Mouse (Mus musculus) urinary bladder, adult 2 months (tissue): Measurements from ENCODE around the gene Plbd2. TPM values are rescaled to one million over a fixed set of nuclear protein-coding genes. Genes with fewer than 3 reads are reported as not detected.

Source experiments
- DNase-seq: peaks from one replicate; pipeline ENCODE4 v3.0.0; 2022; ENCODE audit warnings: low spot score
- polyA plus RNA-seq: library from polyadenylated mRNA; depleted of rRNA; stranded (reverse); fragments of >200 nt; gene quantifications from 2 replicates; pipeline ENCODE4 v1.2.3, GENCODE M21; 2012; rRNA removed

Plbd2 gene
- polyA plus RNA-seq, 1 experiment: 29.2 TPM

GRCm38 (mm10) chr5:120436885-120437495 lies 66.4 kb downstream of the Plbd2 start:
- DNase-seq: no peak

GRCm38 (mm10) chr5:120435731-120436501 lies 67.5 kb downstream of the Plbd2 start:
- no peak for DNase-seq

GRCm38 (mm10) chr5:120435006-120435681 lies 68.3 kb downstream of the Plbd2 start:
- DNase-seq: no peak

GRCm38 (mm10) chr5:120434231-120434735 lies 69.1 kb downstream of the Plbd2 start:
- no peak for DNase-seq

Other genes with a start within 250 kb of the Plbd2 start
- not detected in 2 replicates for gene Lhx5, start 71.9 kb downstream of the Plbd2 start, polyA plus RNA-seq
- gene Sdsl, start 30.8 kb downstream of the Plbd2 start, polyA plus RNA-seq: 7.4 and 8.4 TPM in 2 replicates
- not detected in 2 replicates for gene Sds, start 27.1 kb downstream of the Plbd2 start, polyA plus RNA-seq
- 28.8 and 30.9 TPM in 2 replicates for gene Slc8b1, start 7.5 kb upstream of the Plbd2 start, polyA plus RNA-seq
- gene Tpcn1, start 85.0 kb upstream of the Plbd2 start, polyA plus RNA-seq: 38.6 and 55.0 TPM in 2 replicates
- gene Iqcd, start 85.4 kb upstream of the Plbd2 start, polyA plus RNA-seq: 1.6 and 1.8 TPM in 2 replicates
- gene Rita1, start 109.0 kb upstream of the Plbd2 start, polyA plus RNA-seq: 11.0 and 12.9 TPM in 2 replicates
- gene Ddx54, start 109.1 kb upstream of the Plbd2 start, polyA plus RNA-seq: 25.7 and 26.2 TPM in 2 replicates
- gene Cfap73, start 130.6 kb upstream of the Plbd2 start, polyA plus RNA-seq: not detected in 2 replicates
- 0.81 and 1.3 TPM in 2 replicates for gene Rasal1, start 145.2 kb upstream of the Plbd2 start, polyA plus RNA-seq
- gene Dtx1, start 208.3 kb upstream of the Plbd2 start, polyA plus RNA-seq: 6.6 and 12.5 TPM in 2 replicates
- 8.3 and 9.0 TPM in 2 replicates for gene Oas2, start 246.2 kb upstream of the Plbd2 start, polyA plus RNA-seq